Mouse (Mus musculus) mesoderm, embryonic 11.5 days (tissue): Measurements from ENCODE around the gene Prdm10.

Experiments used
- DNase-seq: peaks from one replicate; pipeline ENCODE4 v3.0.0-alpha.2; 2012; ENCODE audit warnings: low read depth, low spot score

The Prdm10 gene

GRCm38 (mm10) chr9:31280366-31281010, at the start of gene Prdm10:
Gene Prdm10 (plus strand): TSS chr9:31280538.
- peak; percentile 98 for DNase-seq

GRCm38 (mm10) chr9:31235030-31235429, 45.3 kb upstream of the Prdm10 start:
- DNase-seq: no peak

- no peak for DNase-seq
Measured at GRCm38 (mm10) chr9:31235489-31235888, 44.8 kb upstream of the Prdm10 start.

- no peak for DNase-seq
Measured at GRCm38 (mm10) chr9:31236079-31236478, 44.3 kb upstream of the Prdm10 start.

GRCm38 (mm10) chr9:31238526-31238925, 41.8 kb upstream of the Prdm10 start:
- no peak for DNase-seq

- DNase-seq: no peak
Measured at GRCm38 (mm10) chr9:31239551-31239950, 40.8 kb upstream of the Prdm10 start.

- DNase-seq: no peak
Measured at GRCm38 (mm10) chr9:31240522-31241207, 39.7 kb upstream of the Prdm10 start.

- no peak for DNase-seq
Measured at GRCm38 (mm10) chr9:31241208-31241699, 39.1 kb upstream of the Prdm10 start.

- DNase-seq: no peak
Measured at GRCm38 (mm10) chr9:31243306-31243938, 36.9 kb upstream of the Prdm10 start.

- no peak for DNase-seq
Measured at GRCm38 (mm10) chr9:31243939-31244333, 36.4 kb upstream of the Prdm10 start.

GRCm38 (mm10) chr9:31245006-31245405, 35.3 kb upstream of the Prdm10 start:
- no peak for DNase-seq

- no peak for DNase-seq
Measured at GRCm38 (mm10) chr9:31246421-31246820, 33.9 kb upstream of the Prdm10 start.

- DNase-seq: no peak
Measured at GRCm38 (mm10) chr9:31247447-31248220, 32.7 kb upstream of the Prdm10 start.

- no peak for DNase-seq
Measured at GRCm38 (mm10) chr9:31252182-31252799, 28.0 kb upstream of the Prdm10 start.

GRCm38 (mm10) chr9:31253311-31253734, 27.0 kb upstream of the Prdm10 start:
- peak; percentile 43 for DNase-seq

GRCm38 (mm10) chr9:31253866-31254696, 26.3 kb upstream of the Prdm10 start:
- no peak for DNase-seq

- no peak for DNase-seq
Measured at GRCm38 (mm10) chr9:31254697-31255004, 25.7 kb upstream of the Prdm10 start.

GRCm38 (mm10) chr9:31255953-31256352, 24.4 kb upstream of the Prdm10 start:
- no peak for DNase-seq

GRCm38 (mm10) chr9:31258237-31258636, 22.1 kb upstream of the Prdm10 start:
- DNase-seq: no peak

GRCm38 (mm10) chr9:31260219-31260618, 20.1 kb upstream of the Prdm10 start:
- DNase-seq: no peak
